Mouse (Mus musculus) liver, embryonic 14.5 days (tissue): ENCODE results near the gene Wdr53.

Experiments
- CTCF ChIP-seq: IDR thresholded peaks from 2 replicates; pipeline ENCODE4 v1.5.1; 2016; ENCODE audit warnings: antibody characterized with exemption, low read depth, control low read depth
- EP300 ChIP-seq: IDR thresholded peaks from 2 replicates; pipeline ENCODE4 v1.6.1; 2016; ENCODE audit warnings: antibody characterized with exemption, low read depth

DNA sequence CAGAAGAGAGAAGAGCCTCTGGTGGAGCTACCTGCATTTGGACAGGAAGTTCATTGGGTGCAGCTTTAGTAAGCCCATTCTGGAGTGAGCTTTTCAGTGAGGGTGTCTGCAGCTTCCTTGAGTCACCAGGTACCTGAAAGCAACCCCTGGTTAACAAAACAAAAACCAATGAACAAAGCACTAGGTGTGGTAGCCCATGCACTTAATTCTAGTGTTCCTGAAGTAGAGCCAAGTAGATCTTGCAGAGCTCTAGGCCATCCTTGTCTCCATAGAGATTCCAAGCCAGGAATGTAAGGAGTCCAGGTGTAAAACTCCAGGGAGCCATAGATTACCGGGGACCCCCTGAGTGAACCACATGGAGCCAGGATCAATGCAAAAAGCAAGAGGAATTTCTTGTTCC is 56.0 kb downstream of the Wdr53 start:
- TF ChIP-seq EP300 (no peak), CTCF (no peak)
